Mouse (Mus musculus) megakaryocyte, embryonic 14.5 days (primary cell): ENCODE results near the gene Pkd1. TPM values are rescaled to one million over a fixed set of nuclear protein-coding genes. Genes with fewer than 3 reads are reported as not detected.
A peak's percentile ranks its signal among the peaks of the same experiment; 100 is the strongest.

ENCODE experiments used
- H3K27me3 ChIP-seq: replicated peaks from 2 replicates; pipeline ENCODE3; 2012; ENCODE audit warnings: inconsistent platforms
- H3K36me3 ChIP-seq: replicated peaks from 2 replicates; pipeline ENCODE3; 2012; ENCODE audit warnings: low read length, inconsistent platforms, mixed read lengths
- H3K4me1 ChIP-seq: 2 replicates; pipeline ENCODE4 v1.6.1; 2012; ENCODE audit warnings: inconsistent platforms
- H3K4me3 ChIP-seq: replicated peaks from 2 replicates; pipeline ENCODE3; 2012; ENCODE audit warnings: moderate library complexity, mild to moderate bottlenecking, inconsistent platforms
- H3K9me3 ChIP-seq: 2 replicates; pipeline ENCODE4 v1.6.1; 2012; ENCODE audit warnings: inconsistent platforms
- FLI1 ChIP-seq: IDR thresholded peaks from 2 replicates; pipeline ENCODE4 v1.6.1; 2012; ENCODE audit warnings: low read length, inconsistent platforms, mixed read lengths
- GATA1 ChIP-seq: IDR thresholded peaks from 3 replicates; pipeline ENCODE4 v1.6.1; 2012; ENCODE audit warnings: mixed read lengths, low read length, inconsistent platforms, borderline replicate concordance
- polyA plus RNA-seq: library from polyadenylated mRNA; stranded (reverse); fragments of >175 nt; gene quantifications from 2 replicates; pipeline ENCODE4 v1.2.3, GENCODE M21; 2012; ENCODE audit warnings: low replicate concordance; ENCODE audit not compliant: insufficient read depth

Pkd1 gene
- polyA plus RNA-seq, 1 experiment, result 3.5 TPM

DNA sequence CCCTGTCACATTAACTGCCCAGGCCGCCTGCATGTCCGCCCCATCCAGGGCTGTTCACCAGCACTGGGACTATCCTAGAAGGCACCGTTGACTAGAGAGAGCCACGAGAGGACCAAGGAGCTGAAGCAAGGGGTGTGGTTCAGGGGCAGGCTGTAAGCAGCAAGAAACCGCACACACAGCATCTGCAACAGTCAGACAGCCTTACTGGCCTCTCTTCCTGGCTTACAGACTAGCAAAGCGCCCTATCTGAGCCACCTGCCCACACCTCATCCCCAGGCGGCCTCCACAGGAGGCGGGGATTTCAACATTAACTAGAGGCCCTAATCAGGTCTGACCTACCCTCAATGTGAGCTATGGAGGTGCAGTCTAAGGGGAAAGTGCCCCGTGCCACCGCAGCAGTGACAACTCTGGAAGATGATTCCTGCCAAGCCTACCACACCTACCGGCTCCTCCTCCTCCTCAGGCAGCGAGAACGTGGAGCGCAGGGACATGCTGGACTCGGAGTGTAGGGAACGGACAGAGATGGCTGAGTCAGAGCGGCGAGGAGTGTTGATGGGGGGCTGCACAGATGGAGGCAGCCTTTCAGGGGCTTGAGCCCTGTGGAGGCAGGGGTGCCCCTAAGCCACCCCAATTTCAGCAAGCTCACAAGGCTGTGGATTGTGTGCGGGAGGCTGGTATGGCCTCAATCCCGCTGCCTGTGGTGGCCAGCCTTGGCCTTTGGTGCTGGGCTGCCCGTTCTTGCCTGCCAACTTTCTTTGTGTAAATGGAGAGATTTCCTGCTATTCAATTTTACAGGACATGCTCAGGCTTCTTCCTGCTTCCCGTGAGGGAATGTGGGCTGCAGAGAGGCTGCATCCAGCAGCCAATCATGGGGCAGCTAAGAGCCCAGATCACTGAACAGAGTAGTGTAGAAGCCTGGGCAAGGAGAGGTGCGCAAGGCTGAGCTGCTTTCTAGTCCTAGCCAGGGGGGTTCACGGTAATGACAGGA is 35.1 kb upstream of the Pkd1 start:
- H3K9me3 ChIP-seq, result no peaks in the 10 kb centered on the region
- TF ChIP-seq FLI1 (no peak), GATA1 (no peak)
- no peak overlapping the region for H3K4me3 ChIP-seq
- peaks cover 98% of the 10 kb centered on the region for H3K36me3 ChIP-seq
- peaks cover 5% of the 10 kb centered on the region; the same call in 1 of the 2 replicates for H3K4me1 ChIP-seq
- no peaks in the 10 kb centered on the region for H3K27me3 ChIP-seq

DNA sequence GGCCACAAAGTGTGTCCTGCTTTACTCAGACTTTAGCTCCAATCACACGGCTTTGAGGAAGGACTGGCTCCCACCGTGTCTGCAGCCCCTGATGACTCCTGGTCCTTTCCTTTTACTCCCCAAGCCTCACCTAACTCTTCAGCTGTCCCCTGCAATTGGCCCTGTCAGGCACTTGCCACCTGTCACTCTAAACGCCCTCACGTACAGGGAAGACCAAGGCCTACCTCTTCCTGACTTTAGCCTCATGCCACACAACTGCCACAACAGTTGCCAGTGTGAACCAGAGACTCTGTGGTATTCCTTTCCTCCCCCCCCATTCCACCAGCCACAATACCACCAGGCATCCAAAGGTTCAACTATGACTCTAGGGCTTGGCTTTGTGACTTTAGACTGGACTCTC is 29.2 kb upstream of the Pkd1 start:
- H3K4me3 ChIP-seq, result no peak overlapping the region
- no peaks in the 10 kb centered on the region for H3K27me3 ChIP-seq
- H3K9me3 ChIP-seq, result no peaks in the 10 kb centered on the region
- peaks cover 44% of the 10 kb centered on the region for H3K4me1 ChIP-seq
- TF ChIP-seq FLI1 (no peak), GATA1 (no peak)
- H3K36me3 ChIP-seq, result peaks cover 83% of the 10 kb centered on the region

- Histone ChIP-seq H3K4me3 (no peak overlapping the region), H3K4me1 (peaks cover 72% of the 10 kb centered on the region), H3K36me3 (peaks cover 57% of the 10 kb centered on the region), H3K9me3 (no peaks in the 10 kb centered on the region), H3K27me3 (no peaks in the 10 kb centered on the region)
- TF ChIP-seq GATA1, result no peak
- no peak for TF ChIP-seq FLI1
Measured at GRCm38 (mm10) chr17:24524734-24525133, 24.9 kb upstream of the Pkd1 start.

DNA sequence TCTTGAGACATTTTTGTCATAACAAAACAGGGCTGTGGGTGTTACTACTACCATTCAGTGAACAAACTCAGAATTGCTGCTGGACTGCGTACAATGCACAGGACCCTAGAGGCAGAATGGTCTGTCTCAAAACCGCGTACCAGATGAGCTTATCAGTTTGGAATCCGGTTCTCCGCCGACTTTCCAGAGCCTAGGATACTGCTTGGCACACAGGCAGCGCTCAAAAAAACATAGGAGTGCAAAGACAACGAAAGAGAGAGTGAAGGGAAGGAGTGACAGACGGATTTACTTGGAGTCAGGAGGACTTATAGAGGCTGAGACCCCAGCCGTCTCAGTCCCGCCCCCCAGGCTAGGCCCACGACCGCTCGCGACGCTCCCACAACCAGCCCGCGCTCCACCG is 22.3 kb upstream of the Pkd1 start:
- Histone ChIP-seq H3K27me3 (no peaks in the 10 kb centered on the region), H3K4me1 (peaks cover 69% of the 10 kb centered on the region), H3K9me3 (no peaks in the 10 kb centered on the region), H3K36me3 (peaks cover 58% of the 10 kb centered on the region), H3K4me3 (peak overlapping the region; percentile 96)
- TF ChIP-seq FLI1 (no peak), GATA1 (no peak)

GRCm38 (mm10) chr17:24527723-24528559 is 21.7 kb upstream of the Pkd1 start, which contains the start of gene Traf7:
Traf7 (minus strand) TSS chr17:24527938.
- Histone ChIP-seq H3K27me3 (peaks cover under 1% of the 10 kb centered on the region), H3K9me3 (no peaks in the 10 kb centered on the region), H3K36me3 (peaks cover 56% of the 10 kb centered on the region), H3K4me3 (peak within 1 kb of the TSS; percentile 96), H3K4me1 (peaks cover 72% of the 10 kb centered on the region)
- TF ChIP-seq GATA1, result no peak
- TF ChIP-seq FLI1, result peak; percentile 45; the same call in 1 of the 2 replicates

DNA sequence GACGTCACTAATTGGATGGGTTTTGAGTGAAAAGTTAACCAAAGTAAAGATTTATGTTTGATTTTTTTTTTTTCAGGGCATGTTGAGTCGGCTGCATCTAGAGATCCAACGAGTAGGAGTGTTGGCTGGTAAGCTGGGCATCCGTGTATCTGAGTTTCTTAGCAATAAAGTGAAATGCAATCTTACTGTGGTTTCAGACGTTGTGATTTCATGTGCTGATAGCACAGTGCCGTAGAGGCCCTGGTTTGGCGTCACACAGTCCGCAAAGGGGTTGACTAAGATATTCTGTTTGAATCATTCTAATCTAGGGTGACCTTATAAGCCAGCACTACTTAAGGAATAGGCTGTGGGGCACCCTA is 21.1 kb upstream of the Pkd1 start:
- H3K36me3 ChIP-seq, result peaks cover 51% of the 10 kb centered on the region
- no peaks in the 10 kb centered on the region for H3K9me3 ChIP-seq
- H3K27me3 ChIP-seq, result peaks cover 3% of the 10 kb centered on the region
- TF ChIP-seq FLI1, result no peak
- no peak for TF ChIP-seq GATA1
- H3K4me1 ChIP-seq, result peaks cover 74% of the 10 kb centered on the region
- H3K4me3 ChIP-seq, result peak overlapping the region; percentile 96

DNA sequence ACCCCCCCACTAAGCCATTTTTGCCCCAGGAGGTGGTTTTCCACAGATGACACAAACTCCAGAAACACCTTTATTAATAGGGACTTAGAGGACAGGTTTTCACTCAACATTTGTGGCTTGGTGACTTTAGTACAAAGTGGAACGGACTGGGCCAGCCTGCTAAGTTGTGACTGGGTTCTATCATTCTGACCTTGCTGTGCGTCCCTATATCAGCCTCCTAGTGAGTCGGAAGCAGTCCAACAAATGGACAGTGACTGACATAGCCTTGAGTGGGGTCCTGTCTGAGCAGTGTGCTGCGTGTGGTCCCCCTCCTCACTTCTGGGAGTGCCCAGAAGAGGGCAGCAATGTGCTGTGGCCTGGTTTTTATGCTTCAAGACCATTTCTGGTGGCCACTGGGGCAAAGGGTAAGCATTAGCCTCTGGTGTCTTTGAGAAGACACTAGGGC is 20.6 kb upstream of the Pkd1 start:
- Histone ChIP-seq H3K4me3 (peak overlapping the region; percentile 96), H3K36me3 (peaks cover 51% of the 10 kb centered on the region), H3K9me3 (no peaks in the 10 kb centered on the region), H3K4me1 (peaks cover 78% of the 10 kb centered on the region), H3K27me3 (peaks cover 3% of the 10 kb centered on the region)
- TF ChIP-seq FLI1 (no peak), GATA1 (no peak)

DNA sequence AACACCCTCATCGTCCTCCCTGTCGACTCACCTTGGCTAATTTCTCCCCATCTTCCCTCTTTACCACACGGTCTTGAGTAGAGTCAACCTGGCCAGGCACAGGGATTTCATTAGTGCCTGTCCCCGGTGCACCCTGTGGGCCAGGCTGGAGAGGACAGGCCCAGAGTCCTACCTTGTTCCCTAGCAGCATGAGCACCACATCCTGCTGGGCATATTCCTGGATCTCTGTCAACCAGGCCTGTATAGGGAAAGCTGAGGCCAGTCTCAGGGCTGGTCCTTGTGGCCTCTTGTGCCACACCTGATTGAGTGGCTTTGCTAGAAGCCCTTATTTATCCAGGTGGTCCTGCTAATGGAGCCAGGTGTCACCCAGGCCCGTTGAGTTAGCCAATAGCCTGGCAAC is 19.8 kb upstream of the Pkd1 start:
- no peak for TF ChIP-seq FLI1
- no peak for TF ChIP-seq GATA1
- peaks cover 72% of the 10 kb centered on the region for H3K4me1 ChIP-seq
- peak overlapping the region; percentile 96 for H3K4me3 ChIP-seq
- peaks cover 3% of the 10 kb centered on the region for H3K27me3 ChIP-seq
- no peaks in the 10 kb centered on the region for H3K9me3 ChIP-seq
- peaks cover 47% of the 10 kb centered on the region for H3K36me3 ChIP-seq

DNA sequence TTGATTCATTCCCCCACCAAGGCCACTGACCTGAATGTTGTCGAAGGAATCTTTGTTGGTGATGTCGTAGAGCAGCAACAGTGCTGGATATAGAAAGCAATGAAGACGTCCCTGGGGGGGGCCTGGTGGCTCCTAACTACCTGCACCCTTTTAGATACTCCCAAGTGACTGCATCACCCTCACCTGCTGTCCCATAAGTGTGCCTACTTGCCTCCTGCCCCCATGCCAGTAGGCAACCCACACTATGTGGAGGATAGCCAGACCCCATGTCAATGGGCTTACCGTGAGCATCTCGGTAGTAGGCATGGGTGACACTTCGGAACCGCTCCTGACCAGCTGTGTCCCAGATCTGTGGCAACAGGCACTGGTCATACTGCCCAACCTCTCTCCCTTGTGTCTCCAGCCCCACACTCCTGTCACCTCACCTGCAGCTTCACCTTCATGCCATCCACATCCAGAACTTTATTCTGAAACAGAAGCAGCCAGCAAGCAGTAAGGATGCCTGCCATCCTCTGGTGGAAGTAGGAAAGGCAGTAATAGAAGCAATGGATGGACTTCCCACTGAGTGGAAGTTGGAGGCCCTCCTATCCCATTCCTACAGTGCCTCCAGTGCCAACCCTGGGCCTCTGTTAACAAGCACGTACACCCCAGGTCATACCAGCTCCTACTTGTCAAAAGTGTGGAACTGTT is 19.1 kb upstream of the Pkd1 start:
- Histone ChIP-seq H3K36me3 (peaks cover 41% of the 10 kb centered on the region), H3K27me3 (peaks cover 8% of the 10 kb centered on the region), H3K9me3 (no peaks in the 10 kb centered on the region), H3K4me1 (peaks cover 66% of the 10 kb centered on the region), H3K4me3 (peak overlapping the region; percentile 69)
- TF ChIP-seq FLI1 (no peak), GATA1 (no peak)

DNA sequence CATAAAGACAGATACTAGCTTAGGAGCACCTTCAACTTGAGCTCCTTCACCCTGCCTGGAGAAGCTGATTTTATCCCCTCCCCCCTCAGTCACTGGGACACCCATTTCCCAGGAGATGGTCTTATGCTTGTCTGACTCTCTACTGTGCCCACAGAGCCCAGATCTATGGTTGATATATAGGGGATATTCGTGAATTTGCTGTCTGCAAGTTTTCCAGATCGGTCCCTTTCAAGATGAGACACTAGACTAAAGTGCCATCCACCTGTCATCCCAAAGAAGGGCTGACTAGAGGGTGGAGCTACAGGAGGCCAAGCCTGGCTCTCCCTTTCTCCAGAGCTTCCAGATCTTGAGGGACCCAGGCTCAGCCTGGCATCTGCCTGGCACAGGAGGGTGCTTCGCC is 18.6 kb upstream of the Pkd1 start:
- Histone ChIP-seq H3K27me3 (peaks cover 12% of the 10 kb centered on the region), H3K36me3 (peaks cover 35% of the 10 kb centered on the region), H3K4me1 (peaks cover 60% of the 10 kb centered on the region), H3K9me3 (no peaks in the 10 kb centered on the region), H3K4me3 (no peak overlapping the region)
- TF ChIP-seq FLI1 (no peak), GATA1 (no peak)
